Mouse (Mus musculus): ENCODE results near the gene Rps6kb1. TPM values are rescaled to one million over a fixed set of nuclear protein-coding genes. Genes with fewer than 3 reads are reported as not detected.

Gene Rps6kb1
- polyA plus RNA-seq, 1 experiment from 2014 or later: 23.5 TPM

DNA sequence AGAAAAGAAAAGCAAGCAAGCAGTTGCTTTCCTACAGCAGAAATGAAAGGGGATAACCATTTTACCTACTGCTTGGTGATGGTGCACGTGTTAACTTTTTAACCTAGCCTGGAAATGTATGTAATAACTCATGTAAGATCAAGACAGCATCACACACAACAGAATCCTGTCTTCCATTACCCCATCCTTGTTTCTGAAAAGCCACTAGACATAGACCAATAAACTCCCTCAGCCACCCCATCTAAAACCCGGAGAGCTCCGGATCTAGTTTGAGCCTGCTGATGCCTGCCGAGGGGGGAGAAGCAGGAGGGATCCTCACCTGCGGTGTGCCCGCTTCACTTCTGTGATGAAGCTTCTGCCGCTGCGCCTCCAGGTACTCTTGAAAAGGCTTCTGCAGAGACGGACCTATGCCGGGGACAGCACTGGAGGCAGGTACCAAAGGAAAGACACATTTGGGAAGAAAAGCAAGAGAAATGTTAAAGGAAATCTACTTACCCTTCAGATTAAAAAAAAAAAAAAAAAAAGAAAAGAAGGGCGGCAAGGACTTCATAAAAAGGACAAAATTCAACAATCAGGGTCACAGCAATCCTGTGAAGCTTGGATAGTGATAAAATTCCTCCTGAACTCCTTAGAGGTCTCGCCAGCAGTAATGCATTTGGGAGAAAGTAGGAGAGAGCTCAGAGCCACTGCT lies 41.7 kb upstream of the Rps6kb1 start:
- H3K9ac ChIP-seq: peak overlapping the region; percentile 60
- H3K36me3 ChIP-seq (replicated peaks): peaks cover 9% of the 10 kb centered on the region; the same call in 1 of the 2 replicates
- H3K27ac ChIP-seq (replicated peaks): peak overlapping the region; percentile 79
- H3K4me1 ChIP-seq (replicated peaks): peaks cover 63% of the 10 kb centered on the region
- H3K9me3 ChIP-seq (replicated peaks): no peaks in the 10 kb centered on the region
- H3K27me3 ChIP-seq: no peaks in the 10 kb centered on the region
- H3K4me3 ChIP-seq (replicated peaks): peak overlapping the region; percentile 54
- ATAC-seq (ENCODE audit: insufficient read depth): no peak
- WGBS (ENCODE audit: insufficient replicate concordance): under 1% methylated on average over 12 of the region's 12 CpGs
- H3K4me2 ChIP-seq: peak overlapping the region; percentile 73

DNA sequence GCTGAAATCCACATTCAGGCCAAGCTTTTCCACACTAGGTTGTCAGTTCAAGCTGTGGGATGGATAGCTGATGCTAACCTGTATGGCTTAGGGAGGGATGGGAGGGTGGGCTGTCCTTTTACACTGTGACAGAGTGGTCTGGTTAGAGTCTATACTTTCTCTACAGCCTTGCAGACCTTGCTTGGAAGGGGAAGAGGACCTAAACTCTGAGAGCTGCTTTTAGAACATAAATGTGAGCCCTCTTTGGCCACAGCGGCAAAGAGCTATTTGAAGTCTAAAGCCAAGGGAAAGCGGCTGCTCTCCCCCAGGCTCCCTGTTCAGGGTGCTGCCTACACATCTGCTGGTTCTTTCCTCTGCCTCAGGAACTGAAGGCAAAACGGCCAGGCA lies 41.0 kb upstream of the Rps6kb1 start:
- H3K4me1 ChIP-seq (replicated peaks): peaks cover 70% of the 10 kb centered on the region
- 7% methylated on average over 3 of the region's 3 CpGs for WGBS (ENCODE audit: insufficient replicate concordance)

GRCm38 (mm10) chr11:86584898-86585597 lies 40.4 kb upstream of the Rps6kb1 start:
- Histone ChIP-seq H3K36me3 (replicated peaks) (peaks cover 9% of the 10 kb centered on the region; the same call in 1 of the 2 replicates), H3K4me2 (peak overlapping the region; percentile 73), H3K4me3 (replicated peaks) (peak overlapping the region; percentile 54), H3K27ac (replicated peaks) (peak overlapping the region; percentile 74), H3K9me3 (replicated peaks) (no peaks in the 10 kb centered on the region), H3K4me1 (replicated peaks) (peaks cover 76% of the 10 kb centered on the region), H3K27me3 (no peaks in the 10 kb centered on the region), H3K9ac (peak overlapping the region; percentile 47)
- no peak for ATAC-seq (ENCODE audit: insufficient read depth)
- WGBS (ENCODE audit: insufficient replicate concordance): 31% methylated on average over 7 of the region's 7 CpGs

More for the DNA sequence above, 41.0 kb upstream of the Rps6kb1 start:
- peak overlapping the region; percentile 74 for H3K27ac ChIP-seq (replicated peaks)
- H3K4me2 ChIP-seq: peak overlapping the region; percentile 73
- H3K27me3 ChIP-seq: no peaks in the 10 kb centered on the region
- H3K9ac ChIP-seq: peak overlapping the region; percentile 47
- no peaks in the 10 kb centered on the region for H3K9me3 ChIP-seq (replicated peaks)
- peaks cover 9% of the 10 kb centered on the region; the same call in 1 of the 2 replicates for H3K36me3 ChIP-seq (replicated peaks)
- H3K4me3 ChIP-seq (replicated peaks): peak overlapping the region; percentile 54
- ATAC-seq (ENCODE audit: insufficient read depth): no peak

DNA sequence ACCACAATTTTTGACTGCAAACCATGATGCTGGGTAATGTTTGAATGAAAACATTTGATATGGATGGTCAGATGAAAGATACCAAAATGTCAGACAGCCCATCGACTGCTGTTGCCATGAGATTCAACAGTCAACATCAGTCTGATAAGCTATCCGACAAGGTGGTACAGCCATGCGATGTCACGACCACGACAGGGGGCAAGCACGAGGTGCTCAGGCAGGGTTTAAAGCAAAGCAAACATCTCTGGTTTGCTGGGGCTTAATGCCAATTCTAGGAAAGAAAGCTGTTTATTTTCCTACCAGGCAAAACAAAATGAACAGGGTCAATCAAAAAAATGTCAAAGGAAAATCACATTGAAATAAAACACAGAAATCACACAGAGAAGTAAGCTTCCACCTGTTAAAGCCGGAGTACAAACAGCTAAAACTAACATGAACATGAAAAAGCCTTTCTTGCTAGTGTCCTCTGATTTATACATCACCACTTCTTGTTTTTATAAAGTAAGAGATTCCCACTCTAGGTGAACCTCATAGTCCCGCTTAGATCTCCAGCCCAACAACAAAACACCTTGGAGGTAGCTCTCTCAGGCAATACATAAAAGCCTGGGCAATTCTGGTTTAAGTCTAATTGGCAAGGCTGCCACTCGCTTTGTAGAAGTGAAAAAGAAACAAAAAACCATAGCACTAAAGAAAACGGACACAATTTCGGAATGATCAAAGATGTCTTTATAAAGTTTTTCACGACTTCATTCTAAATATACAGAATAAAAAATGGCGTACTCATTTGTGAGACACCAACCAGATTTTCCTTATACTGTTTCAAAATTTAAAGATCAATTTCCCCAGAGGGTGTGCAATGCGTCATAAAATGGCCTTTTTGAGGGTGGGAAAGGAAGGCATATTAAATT lies 39.6 kb upstream of the Rps6kb1 start:
- Histone ChIP-seq H3K9ac (no peak overlapping the region), H3K4me3 (replicated peaks) (peak overlapping the region; percentile 54; the same call in 1 of the 2 replicates)
- 45% methylated on average over 14 of the region's 14 CpGs for WGBS (ENCODE audit: insufficient replicate concordance)

DNA sequence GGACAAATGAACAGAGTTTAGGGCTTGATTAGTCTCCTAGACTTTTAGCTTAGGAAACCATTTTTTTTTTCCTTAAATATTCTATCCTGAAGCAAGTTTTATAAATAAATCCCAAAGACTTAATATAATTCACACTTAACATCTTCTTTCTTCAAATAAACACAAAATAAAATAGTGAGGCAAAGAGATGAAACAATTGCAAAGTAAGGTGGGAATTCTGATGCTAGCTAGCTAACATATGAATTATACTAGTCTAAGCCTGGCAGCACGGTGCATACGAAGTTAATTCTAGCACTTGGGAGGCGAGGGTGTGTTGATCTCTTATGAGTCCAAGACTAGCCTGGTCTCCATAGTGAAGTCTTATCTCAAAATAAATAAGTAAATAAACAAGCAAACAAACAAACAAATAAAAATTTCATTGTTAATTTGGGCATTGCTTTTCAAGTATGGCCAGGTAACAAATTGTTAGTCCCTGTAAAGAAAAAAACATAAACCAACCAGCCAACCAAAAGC lies 38.8 kb upstream of the Rps6kb1 start:
- Histone ChIP-seq H3K9ac (no peak overlapping the region), H3K4me2 (no peak overlapping the region), H3K27me3 (no peaks in the 10 kb centered on the region), H3K36me3 (replicated peaks) (peaks cover 9% of the 10 kb centered on the region; the same call in 1 of the 2 replicates), H3K27ac (replicated peaks) (no peak overlapping the region), H3K9me3 (replicated peaks) (no peaks in the 10 kb centered on the region), H3K4me3 (replicated peaks) (no peak overlapping the region), H3K4me1 (replicated peaks) (peaks cover 86% of the 10 kb centered on the region)
- WGBS (ENCODE audit: insufficient replicate concordance): 75% methylated on average over 3 of the region's 3 CpGs
- no peak for ATAC-seq (ENCODE audit: insufficient read depth)

More for the DNA sequence above, 39.6 kb upstream of the Rps6kb1 start:
- Histone ChIP-seq H3K27ac (replicated peaks) (peak overlapping the region; percentile 74; the same call in 1 of the 2 replicates), H3K4me1 (replicated peaks) (peaks cover 84% of the 10 kb centered on the region), H3K4me2 (peak overlapping the region; percentile 73), H3K9me3 (replicated peaks) (no peaks in the 10 kb centered on the region), H3K36me3 (replicated peaks) (peaks cover 9% of the 10 kb centered on the region; the same call in 1 of the 2 replicates), H3K27me3 (no peaks in the 10 kb centered on the region)
- no peak for ATAC-seq (ENCODE audit: insufficient read depth)

GRCm38 (mm10) chr11:86582543-86583260 lies 38.1 kb upstream of the Rps6kb1 start:
- H3K36me3 ChIP-seq (replicated peaks): peaks cover 9% of the 10 kb centered on the region; the same call in 1 of the 2 replicates
- no peak overlapping the region for H3K9ac ChIP-seq
- peak overlapping the region; percentile 87 for H3K27ac ChIP-seq (replicated peaks)
- no peak overlapping the region for H3K4me3 ChIP-seq (replicated peaks)
- no peak for ATAC-seq (ENCODE audit: insufficient read depth)
- no peaks in the 10 kb centered on the region for H3K27me3 ChIP-seq
- peak overlapping the region; percentile 78; the same call in 1 of the 2 replicates for H3K4me2 ChIP-seq
- H3K4me1 ChIP-seq (replicated peaks): peaks cover 84% of the 10 kb centered on the region
- H3K9me3 ChIP-seq (replicated peaks): no peaks in the 10 kb centered on the region
- WGBS (ENCODE audit: insufficient replicate concordance): 72% methylated on average over 7 of the region's 7 CpGs

DNA sequence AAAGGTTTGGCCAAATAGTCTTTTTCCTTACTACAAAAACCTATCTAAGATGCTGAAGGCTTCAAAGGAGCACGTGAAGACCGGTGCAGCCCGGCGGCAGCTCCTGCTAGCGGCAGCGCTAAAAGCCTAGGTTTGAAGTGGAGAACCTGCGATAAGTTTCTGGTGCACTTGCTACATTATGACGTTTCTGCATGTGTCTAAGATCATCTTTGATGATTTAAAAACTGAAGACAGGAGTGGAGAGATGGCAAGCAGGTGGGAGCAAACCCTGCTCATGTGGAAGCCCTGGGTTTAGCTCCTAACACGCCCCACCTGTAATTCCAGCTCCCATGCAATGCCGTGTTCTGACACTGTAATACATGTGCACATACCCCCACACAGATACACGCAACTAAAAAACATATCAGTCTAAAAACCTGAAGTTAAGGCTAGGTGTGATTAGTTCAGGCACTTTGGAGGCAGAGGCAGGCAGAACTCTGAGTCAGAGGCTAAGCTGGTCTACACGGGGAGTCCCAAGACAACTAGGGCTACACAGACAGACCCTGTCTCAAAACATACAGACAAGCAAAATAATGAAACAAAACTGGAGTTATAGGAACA lies 37.4 kb upstream of the Rps6kb1 start:
- Histone ChIP-seq H3K9ac (peak overlapping the region; percentile 71; the same call in 1 of the 2 replicates), H3K9me3 (replicated peaks) (no peaks in the 10 kb centered on the region), H3K4me1 (replicated peaks) (peaks cover 84% of the 10 kb centered on the region), H3K27me3 (no peaks in the 10 kb centered on the region), H3K27ac (replicated peaks) (peak overlapping the region; percentile 87), H3K4me2 (peak overlapping the region; percentile 78), H3K36me3 (replicated peaks) (peaks cover 9% of the 10 kb centered on the region; the same call in 1 of the 2 replicates), H3K4me3 (replicated peaks) (peak overlapping the region; percentile 58)
- ATAC-seq (ENCODE audit: insufficient read depth): no peak
- WGBS (ENCODE audit: insufficient replicate concordance): 57% methylated on average over 12 of the region's 12 CpGs

DNA sequence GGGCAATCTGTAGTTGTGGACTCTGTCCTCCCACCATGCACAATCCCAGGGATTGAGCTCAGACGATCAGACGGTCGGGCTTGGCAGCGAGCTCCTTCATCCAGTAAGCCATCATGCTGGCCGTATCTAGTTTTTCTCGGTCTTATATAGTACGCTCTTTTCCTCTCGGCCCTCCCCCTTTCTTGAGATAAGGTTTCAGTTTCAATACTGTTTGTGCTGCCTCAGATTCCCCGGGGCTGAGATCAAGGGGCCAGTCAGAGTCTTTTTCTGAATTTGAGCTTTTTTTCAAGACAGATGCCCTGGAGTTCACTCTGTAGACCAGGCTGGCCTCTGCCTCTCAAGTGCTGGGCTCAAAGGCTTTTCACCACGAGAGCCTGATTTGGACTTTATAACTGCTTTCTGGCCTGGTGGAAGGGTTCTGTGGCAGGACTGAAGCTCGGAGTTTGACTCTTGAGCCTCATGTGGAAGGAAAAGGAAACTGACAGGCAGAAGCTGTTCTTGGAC lies 36.7 kb upstream of the Rps6kb1 start:
- Histone ChIP-seq H3K4me1 (replicated peaks) (peaks cover 79% of the 10 kb centered on the region), H3K9ac (peak overlapping the region; percentile 71)
- ATAC-seq (ENCODE audit: insufficient read depth): peak; percentile 69

DNA sequence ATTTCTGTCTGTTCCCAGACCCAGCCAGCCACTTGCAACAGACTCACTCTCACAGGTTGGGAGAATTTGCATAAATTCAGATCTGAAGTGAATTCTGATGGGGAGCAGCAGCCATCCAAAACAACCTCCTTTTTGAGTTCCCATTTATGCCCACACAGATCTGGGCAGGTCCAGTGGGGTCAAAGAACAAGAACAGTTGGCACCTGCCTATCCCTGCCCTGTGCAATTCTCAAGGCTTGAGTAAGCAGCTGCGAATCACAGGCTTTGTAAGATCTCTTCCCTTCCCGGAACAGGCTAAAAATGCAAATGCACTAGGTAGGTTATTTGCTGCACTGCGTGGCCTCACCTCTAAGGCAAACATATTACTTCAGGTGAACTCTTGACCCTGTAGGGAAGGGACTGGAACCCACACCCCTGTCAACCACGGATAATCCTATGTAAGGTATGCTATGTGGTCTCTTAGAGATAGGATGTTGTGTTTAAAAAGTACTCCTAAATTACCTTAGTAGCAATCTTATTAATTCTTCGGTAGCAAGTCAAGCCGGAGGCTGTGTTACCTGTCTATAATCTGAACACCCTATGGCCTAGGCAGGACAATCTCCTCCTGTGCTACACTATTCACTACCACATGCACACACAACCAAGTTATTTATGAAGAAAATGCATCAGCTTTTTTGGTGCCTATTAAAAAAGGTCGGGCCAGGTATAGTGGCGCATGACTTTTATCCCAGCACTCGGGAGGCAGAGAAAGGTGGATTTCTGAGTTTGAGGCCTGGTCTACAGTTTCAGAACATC lies 35.9 kb upstream of the Rps6kb1 start:
- Histone ChIP-seq H3K9ac (peak overlapping the region; percentile 71), H3K4me1 (replicated peaks) (peaks cover 81% of the 10 kb centered on the region), H3K9me3 (replicated peaks) (no peaks in the 10 kb centered on the region), H3K27ac (replicated peaks) (peak overlapping the region; percentile 87), H3K36me3 (replicated peaks) (peaks cover 9% of the 10 kb centered on the region; the same call in 1 of the 2 replicates), H3K4me2 (peak overlapping the region; percentile 78), H3K4me3 (replicated peaks) (peak overlapping the region; percentile 58), H3K27me3 (no peaks in the 10 kb centered on the region)
- WGBS (ENCODE audit: insufficient replicate concordance): 73% methylated on average over 9 of the region's 9 CpGs
- no peak for ATAC-seq (ENCODE audit: insufficient read depth)

More for the DNA sequence above, 36.7 kb upstream of the Rps6kb1 start:
- Histone ChIP-seq H3K4me3 (replicated peaks) (peak overlapping the region; percentile 58), H3K27ac (replicated peaks) (peak overlapping the region; percentile 87), H3K4me2 (peak overlapping the region; percentile 78), H3K36me3 (replicated peaks) (peaks cover 9% of the 10 kb centered on the region; the same call in 1 of the 2 replicates), H3K27me3 (no peaks in the 10 kb centered on the region), H3K9me3 (replicated peaks) (no peaks in the 10 kb centered on the region)
- WGBS (ENCODE audit: insufficient replicate concordance): 4% methylated on average over 11 of the region's 11 CpGs
